Mouse (Mus musculus) stomach, postnatal 0 days (tissue): ENCODE data around the gene Hirip3.

Experiments used
- CTCF ChIP-seq: IDR thresholded peaks from 2 replicates; pipeline ENCODE4 v1.5.1; 2016; ENCODE audit warnings: antibody characterized with exemption, low read depth, mild to moderate bottlenecking, moderate library complexity
- EP300 ChIP-seq: optimal IDR thresholded peaks from 2 replicates; pipeline ENCODE3; 2016; ENCODE audit warnings: antibody characterized with exemption

GRCm38 (mm10) chr7:126825403-126825802, 36.4 kb upstream of the Hirip3 start:
- no peak for TF ChIP-seq CTCF
- TF ChIP-seq EP300 = no peak
